Mouse (Mus musculus): Measurements from ENCODE around the gene Phc1. TPM values are rescaled to one million over a fixed set of nuclear protein-coding genes. Genes with fewer than 3 reads are reported as not detected.

The Phc1 gene
- total and polyA plus RNA-seq, 2 experiments from 2014 or later = 26.8 to 60.5 TPM

GRCm38 (mm10) chr6:122309446-122309960 lies 30.9 kb downstream of the Phc1 start:
- Histone ChIP-seq H3K36me3 (ENCODE audit: insufficient read depth, low read length) (peaks cover 14% of the 10 kb centered on the region), H3K27ac (ENCODE audit: low read depth, low read length) (no peak overlapping the region), H3K4me2 (ENCODE audit: low read depth, low read length, poor library complexity, severe bottlenecking) (peak overlapping the region; percentile 77), H3K4me1 (ENCODE audit: insufficient read depth, low read length) (peaks cover 11% of the 10 kb centered on the region; the same call in 1 of the 2 replicates), H3K9ac (replicated peaks; ENCODE audit: low read length, poor library complexity, severe bottlenecking) (peak overlapping the region; percentile 68), H3K4me3 (ENCODE audit: low read depth, low read length) (peak overlapping the region; percentile 74), H3K9me3 (ENCODE audit: low read length) (no peaks in the 10 kb centered on the region), H3K27me3 (ENCODE audit: insufficient read depth, low read length) (no peaks in the 10 kb centered on the region)
- TF ChIP-seq CTCF (IDR thresholded peaks at IDR 0.05) = no peak
- DNase-seq (ENCODE audit: low spot score) = no peak
- WGBS = 11% methylated on average over 11 of the region's 11 CpGs
- ATAC-seq (ENCODE audit: low FRiP score) = no peak

GRCm38 (mm10) chr6:122308505-122309393 lies 31.6 kb downstream of the Phc1 start, which contains the start of gene M6pr:
Gene M6pr (plus strand): TSS chr6:122308720.
- peak within 1 kb of the TSS; percentile 52; the same call in 1 of the 2 replicates for H3K27ac ChIP-seq (ENCODE audit: low read depth, low read length)
- peaks cover 7% of the 10 kb centered on the region for H3K36me3 ChIP-seq (ENCODE audit: insufficient read depth, low read length)
- DNase-seq (ENCODE audit: low spot score) (peak; percentile 99), ATAC-seq (ENCODE audit: low FRiP score) (peak; percentile 99)
- no peaks in the 10 kb centered on the region for H3K9me3 ChIP-seq (ENCODE audit: low read length)
- H3K27me3 ChIP-seq (ENCODE audit: insufficient read depth, low read length) = no peaks in the 10 kb centered on the region
- peaks cover 11% of the 10 kb centered on the region; the same call in 1 of the 2 replicates for H3K4me1 ChIP-seq (ENCODE audit: insufficient read depth, low read length)
- peak within 1 kb of the TSS; percentile 74 for H3K4me3 ChIP-seq (ENCODE audit: low read depth, low read length)
- H3K9ac ChIP-seq (replicated peaks; ENCODE audit: low read length, poor library complexity, severe bottlenecking) = peak within 1 kb of the TSS; percentile 68
- under 1% methylated on average over 49 of the region's 49 CpGs for WGBS
- peak; percentile 94 for TF ChIP-seq CTCF (IDR thresholded peaks at IDR 0.05)
- H3K4me2 ChIP-seq (ENCODE audit: low read depth, low read length, poor library complexity, severe bottlenecking) = peak within 1 kb of the TSS; percentile 77

GRCm38 (mm10) chr6:122308136-122308504 lies 32.2 kb downstream of the Phc1 start:
- no peak for TF ChIP-seq CTCF (IDR thresholded peaks at IDR 0.05)
- Histone ChIP-seq H3K4me3 (ENCODE audit: low read depth, low read length) (peak overlapping the region; percentile 74; the same call in 1 of the 2 replicates), H3K9ac (replicated peaks; ENCODE audit: low read length, poor library complexity, severe bottlenecking) (no peak overlapping the region), H3K27me3 (ENCODE audit: insufficient read depth, low read length) (no peaks in the 10 kb centered on the region), H3K27ac (ENCODE audit: low read depth, low read length) (no peak overlapping the region), H3K4me2 (ENCODE audit: low read depth, low read length, poor library complexity, severe bottlenecking) (peak overlapping the region; percentile 77), H3K9me3 (ENCODE audit: low read length) (no peaks in the 10 kb centered on the region), H3K36me3 (ENCODE audit: insufficient read depth, low read length) (peaks cover under 1% of the 10 kb centered on the region; the same call in 1 of the 2 replicates), H3K4me1 (ENCODE audit: insufficient read depth, low read length) (peaks cover 11% of the 10 kb centered on the region; the same call in 1 of the 2 replicates)
- DNase-seq (ENCODE audit: low spot score) (no peak), ATAC-seq (ENCODE audit: low FRiP score) (no peak)
- 64% methylated on average over 6 of the region's 6 CpGs for WGBS

GRCm38 (mm10) chr6:122306707-122307106 lies 33.7 kb downstream of the Phc1 start:
- Histone ChIP-seq H3K36me3 (ENCODE audit: insufficient read depth, low read length) (no peaks in the 10 kb centered on the region), H3K9me3 (ENCODE audit: low read length) (no peaks in the 10 kb centered on the region), H3K9ac (replicated peaks; ENCODE audit: low read length, poor library complexity, severe bottlenecking) (no peak overlapping the region), H3K27ac (ENCODE audit: low read depth, low read length) (no peak overlapping the region), H3K4me1 (ENCODE audit: insufficient read depth, low read length) (peaks cover 11% of the 10 kb centered on the region; the same call in 1 of the 2 replicates), H3K4me2 (ENCODE audit: low read depth, low read length, poor library complexity, severe bottlenecking) (no peak overlapping the region), H3K4me3 (ENCODE audit: low read depth, low read length) (no peak overlapping the region), H3K27me3 (ENCODE audit: insufficient read depth, low read length) (no peaks in the 10 kb centered on the region)
- no peak for DNase-seq (ENCODE audit: low spot score)
- TF ChIP-seq CTCF (IDR thresholded peaks at IDR 0.05) = no peak
- 88% methylated on average over 4 of the region's 4 CpGs for WGBS
- ATAC-seq (ENCODE audit: low FRiP score) = no peak

- H3K27me3 ChIP-seq (ENCODE audit: insufficient read depth, low read length) = no peaks in the 10 kb centered on the region
- H3K9me3 ChIP-seq (ENCODE audit: low read length) = no peaks in the 10 kb centered on the region
- no peak overlapping the region for H3K4me2 ChIP-seq (ENCODE audit: low read depth, low read length, poor library complexity, severe bottlenecking)
- DNase-seq (ENCODE audit: low spot score) (no peak), ATAC-seq (ENCODE audit: low FRiP score) (no peak)
- H3K36me3 ChIP-seq (ENCODE audit: insufficient read depth, low read length) = no peaks in the 10 kb centered on the region
- TF ChIP-seq CTCF (IDR thresholded peaks at IDR 0.05) = no peak
- no peak overlapping the region for H3K4me3 ChIP-seq (ENCODE audit: low read depth, low read length)
- no peak overlapping the region for H3K9ac ChIP-seq (replicated peaks; ENCODE audit: low read length, poor library complexity, severe bottlenecking)
- WGBS = 84% methylated on average over 12 of the region's 12 CpGs
- peaks cover 6% of the 10 kb centered on the region; the same call in 1 of the 2 replicates for H3K4me1 ChIP-seq (ENCODE audit: insufficient read depth, low read length)
- H3K27ac ChIP-seq (ENCODE audit: low read depth, low read length) = no peak overlapping the region
These were observed 35.4 kb downstream of the Phc1 start for GRCm38 (mm10) chr6:122304790-122305555.
